Mouse (Mus musculus) MEL (cell line): ENCODE measurements around the gene Atxn2.

Experiments used
- BHLHE40 ChIP-seq: IDR thresholded peaks from 2 replicates; pipeline ENCODE4 v1.6.1; 2012; ENCODE audit warnings: low read depth, mild to moderate bottlenecking, inconsistent platforms, low read length, improper control_type of control experiment, borderline replicate concordance
- CHD1 ChIP-seq: IDR thresholded peaks from 2 replicates; pipeline ENCODE4 v1.6.1; 2012; ENCODE audit warnings: low read depth, mild to moderate bottlenecking, inconsistent platforms, low read length, improper control_type of control experiment
- CTCF ChIP-seq, 3 experiments: IDR thresholded peaks in 2 of 3; conservative IDR thresholded peaks in 1 of 3; 2 replicates each; pipeline ENCODE4 v1.5.1; 2011 to 2012; ENCODE audit warnings: low read length in 3 of 3, low read depth in 2 of 3, mild to moderate bottlenecking in 2 of 3, improper control_type of control experiment in 1 of 3, inconsistent platforms in 1 of 3, mixed read lengths in 1 of 3, moderate library complexity in 1 of 3; ENCODE audit not compliant: control insufficient read depth in 1 of 3, insufficient read depth in 1 of 3, poor library complexity in 1 of 3, severe bottlenecking in 1 of 3
- ELF1 ChIP-seq: IDR thresholded peaks from 2 replicates; pipeline ENCODE4 v1.6.1; 2014; ENCODE audit warnings: low read depth, mild to moderate bottlenecking, inconsistent platforms, low read length, improper control_type of control experiment, moderate library complexity
- GABPA ChIP-seq: IDR thresholded peaks from 2 replicates; pipeline ENCODE4 v1.6.1; 2012; ENCODE audit warnings: low read depth, mild to moderate bottlenecking, inconsistent platforms, low read length, improper control_type of control experiment, moderate library complexity
- JUND ChIP-seq: IDR thresholded peaks from 2 replicates; pipeline ENCODE4 v1.6.1; 2011; ENCODE audit warnings: low read depth, mild to moderate bottlenecking, improper control_type of control experiment, low read length
- MAX ChIP-seq: IDR thresholded peaks from 2 replicates; pipeline ENCODE4 v1.6.1; 2011; ENCODE audit warnings: low read length, improper control_type of control experiment
- MAZ ChIP-seq: IDR thresholded peaks from 2 replicates; pipeline ENCODE4 v1.6.1; 2012; ENCODE audit warnings: low read depth, mild to moderate bottlenecking, inconsistent platforms, low read length, improper control_type of control experiment
- MEF2A ChIP-seq: IDR thresholded peaks from 2 replicates; pipeline ENCODE4 v1.6.1; 2014; ENCODE audit warnings: low read depth, mild to moderate bottlenecking, inconsistent platforms, low read length, improper control_type of control experiment; ENCODE audit not compliant: poor library complexity, insufficient replicate concordance, severe bottlenecking; ENCODE audit errors: extremely low read depth
- POLR2A ChIP-seq, 2 experiments: IDR thresholded peaks; 2 replicates each; pipeline ENCODE4 v1.6.1; 2011 to 2012; ENCODE audit warnings: low read length in 2 of 2, mild to moderate bottlenecking in 2 of 2, control low read depth in 1 of 2, improper control_type of control experiment in 1 of 2, low read depth in 1 of 2, moderate library complexity in 1 of 2; ENCODE audit not compliant: control insufficient read depth in 1 of 2, insufficient read depth in 1 of 2, poor library complexity in 1 of 2
- SIN3A ChIP-seq: IDR thresholded peaks from 2 replicates; pipeline ENCODE4 v1.6.1; 2012; ENCODE audit warnings: low read length, improper control_type of control experiment, inconsistent platforms
- TAL1 ChIP-seq: IDR thresholded peaks from 2 replicates; pipeline ENCODE4 v1.6.1; 2012; ENCODE audit warnings: mild to moderate bottlenecking, inconsistent platforms, low read length, moderate library complexity, mixed read lengths
- TCF12 ChIP-seq: IDR thresholded peaks from 2 replicates; pipeline ENCODE4 v1.6.1; 2014; ENCODE audit warnings: low read depth, mild to moderate bottlenecking, inconsistent platforms, low read length, improper control_type of control experiment, moderate library complexity
- ZNF384 ChIP-seq: IDR thresholded peaks from 2 replicates; pipeline ENCODE4 v1.6.1; 2012; ENCODE audit warnings: low read depth, mild to moderate bottlenecking, inconsistent platforms, low read length, improper control_type of control experiment

DNA sequence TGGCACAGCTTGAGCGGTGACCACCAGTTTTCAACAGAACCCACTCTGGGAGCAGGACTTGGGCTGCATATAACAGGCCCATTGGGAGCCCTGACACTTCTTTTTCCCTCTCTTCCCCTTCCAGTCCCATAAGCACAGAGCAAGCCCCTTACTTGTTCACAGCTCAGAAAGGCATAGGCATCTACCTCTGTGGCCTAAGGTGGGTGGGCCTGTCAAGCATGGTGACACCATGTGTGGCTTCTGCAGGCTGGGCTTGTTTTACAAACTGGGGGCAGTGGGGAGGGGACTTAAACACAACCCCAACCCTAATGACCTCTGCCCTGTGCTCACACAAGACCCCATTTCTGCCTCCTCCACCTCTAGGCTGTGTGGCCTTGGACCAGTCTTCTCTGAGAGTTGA lies 112.5 kb downstream of the Atxn2 start:
- TF ChIP-seq CTCF (IDR thresholded peaks at IDR 0.05 in 2 of 3, conservative IDR thresholded peaks at IDR 0.05 in 1 of 3; ENCODE audit: control insufficient read depth in 1 of 3, insufficient read depth in 1 of 3, low read depth in 2 of 3, low read length in 3 of 3, poor library complexity in 1 of 3, severe bottlenecking in 1 of 3), result no peak
- no peak for TF ChIP-seq POLR2A (IDR thresholded peaks at IDR 0.05; ENCODE audit: control insufficient read depth in 1 of 2, insufficient read depth in 1 of 2, low read depth in 1 of 2, low read length in 2 of 2, poor library complexity in 1 of 2)
- TF ChIP-seq ZNF384, result no peak
- no peak for TF ChIP-seq TAL1
- TF ChIP-seq ELF1, result no peak
- no peak for TF ChIP-seq SIN3A
- no peak for TF ChIP-seq CHD1
- TF ChIP-seq BHLHE40, result no peak
- no peak for TF ChIP-seq GABPA
- no peak for TF ChIP-seq MAX
- no peak for TF ChIP-seq MAZ
- TF ChIP-seq MEF2A, result no peak
- TF ChIP-seq TCF12, result no peak
- no peak for TF ChIP-seq JUND
